Comparison of ENCODE assay signal across 8 mouse cellular contexts in the genomic region with DNA sequence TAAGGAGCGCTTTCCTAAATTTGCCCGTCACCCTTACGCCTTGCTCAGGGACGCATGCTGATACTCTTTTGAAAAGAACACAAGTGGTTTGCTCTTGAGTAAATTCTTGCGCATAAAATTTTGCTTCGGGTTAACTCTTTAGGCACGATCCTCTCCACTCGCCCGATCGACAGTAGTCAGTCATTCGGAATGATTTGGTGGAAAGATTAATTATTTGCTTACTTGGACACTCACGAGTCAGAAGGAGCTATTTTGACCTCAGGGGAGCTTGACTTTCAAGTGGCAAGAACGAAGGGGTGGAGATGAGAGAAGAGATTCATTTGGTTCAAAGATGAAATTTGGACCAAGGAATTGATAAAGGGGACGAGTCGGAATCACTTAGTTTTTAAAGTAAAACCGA. TPM values are rescaled to one million over a fixed set of nuclear protein-coding genes. Genes with fewer than 3 reads are reported as not detected.
DNase-seq lines count a peak whose midpoint lies in the region; ATAC-seq and TF ChIP-seq lines count a peak whose summit lies in the region.

No protein-coding gene starts in this region.

- no peak overlapping the region for H3K9ac ChIP-seq in heart, adult 2 months (ENCODE audit: low read depth, low read length)
- H3K9ac ChIP-seq in ES-Bruce4 (ENCODE audit: low read depth, poor library complexity, severe bottlenecking): peak overlapping the region; percentile 93
- peak overlapping the region; percentile 88; the same call in 1 of the 2 replicates for H3K9ac ChIP-seq in forebrain, embryonic 15.5 days (replicated peaks)
- peak overlapping the region; percentile 92 for H3K9ac ChIP-seq in liver, embryonic 11.5 days (ENCODE audit: low read depth, low read length)
- peak overlapping the region; percentile 94 for H3K9ac ChIP-seq in stomach, embryonic 16.5 days (ENCODE audit: low read length)

- H3K36me3 ChIP-seq in heart, adult 2 months (ENCODE audit: control insufficient read depth, insufficient read depth, low read length): peaks cover 21% of the 10 kb centered on the region
- peaks cover 57% of the 10 kb centered on the region for H3K36me3 ChIP-seq in ES-Bruce4 (ENCODE audit: control insufficient read depth, insufficient read depth, low read length, poor library complexity, severe bottlenecking)
- H3K36me3 ChIP-seq in forebrain, embryonic 15.5 days: peaks cover 51% of the 10 kb centered on the region
- peaks cover 24% of the 10 kb centered on the region for H3K36me3 ChIP-seq in liver, embryonic 11.5 days (ENCODE audit: control insufficient read depth, insufficient read depth, low read length)
- peaks cover 17% of the 10 kb centered on the region; the same call in 1 of the 2 replicates for H3K36me3 ChIP-seq in stomach, embryonic 16.5 days (ENCODE audit: control insufficient read depth, insufficient read depth, low read length)

- TF ChIP-seq POLR2A in heart, adult 2 months (IDR thresholded peaks at IDR 0.05; ENCODE audit: insufficient read depth, low read depth, low read length): no peak
- no peak for TF ChIP-seq POLR2A in ES-Bruce4 (IDR thresholded peaks at IDR 0.05; ENCODE audit: insufficient read depth, low read length)

- 3% methylated on average over 16 of the region's 16 CpGs for WGBS in heart, adult 2 months
- 6% methylated on average over 16 of the region's 16 CpGs for WGBS in forebrain, embryonic 15.5 days
- WGBS in liver, embryonic 11.5 days: 1% methylated on average over 16 of the region's 16 CpGs
- 3% methylated on average over 16 of the region's 16 CpGs for WGBS in stomach, embryonic 16.5 days

- peak overlapping the region; percentile 87 for H3K4me2 ChIP-seq in forebrain, embryonic 15.5 days (replicated peaks)
- peak overlapping the region; percentile 81 for H3K4me2 ChIP-seq in liver, embryonic 11.5 days
- peak overlapping the region; percentile 96 for H3K4me2 ChIP-seq in stomach, embryonic 16.5 days (ENCODE audit: low read depth, low read length)

- TF ChIP-seq EP300 in heart, adult 2 months (IDR thresholded peaks at IDR 0.05; ENCODE audit: insufficient read depth, low read depth, low read length): no peak
- TF ChIP-seq EP300 in ES-Bruce4 (IDR thresholded peaks at IDR 0.05; ENCODE audit: insufficient read depth, low read depth, low read length): no peak

- DNase-seq in heart, adult 2 months: no peak
- DNase-seq in heart, postnatal 4 days: no peak
- no peak for DNase-seq in liver, embryonic 11.5 days (ENCODE audit: low spot score)
- no peak for DNase-seq in ovary, postnatal 36 days (ENCODE audit: low spot score)

- TF ChIP-seq CTCF in heart, adult 2 months (IDR thresholded peaks at IDR 0.05): no peak
- no peak for TF ChIP-seq CTCF in ES-Bruce4 (IDR thresholded peaks at IDR 0.05; ENCODE audit: low read depth, low read length)

- no peaks in the 10 kb centered on the region for H3K27me3 ChIP-seq in heart, adult 2 months (ENCODE audit: control insufficient read depth, insufficient read depth, low read length)
- H3K27me3 ChIP-seq in ES-Bruce4 (ENCODE audit: control insufficient read depth, insufficient read depth, low read length, poor library complexity, severe bottlenecking): no peaks in the 10 kb centered on the region
- H3K27me3 ChIP-seq in forebrain, embryonic 15.5 days: no peaks in the 10 kb centered on the region
- H3K27me3 ChIP-seq in liver, embryonic 11.5 days (replicated peaks; ENCODE audit: control insufficient read depth, insufficient read depth, low read length): no peaks in the 10 kb centered on the region
- no peaks in the 10 kb centered on the region for H3K27me3 ChIP-seq in stomach, embryonic 16.5 days (ENCODE audit: control insufficient read depth, insufficient read depth, low read length)

- intact Hi-C loops in heart, adult 2 months (cut with DNase I): no loop called here

- no peaks in the 10 kb centered on the region; the same call in none of the 2 replicates for H3K79me2 ChIP-seq in heart, adult 2 months (replicated peaks; ENCODE audit: control insufficient read depth, insufficient read depth, low read length)

- no peaks in the 10 kb centered on the region for H3K9me3 ChIP-seq in ES-Bruce4 (replicated peaks; ENCODE audit: control insufficient read depth, insufficient read depth, low read length, poor library complexity, severe bottlenecking)
- no peaks in the 10 kb centered on the region for H3K9me3 ChIP-seq in forebrain, embryonic 15.5 days
- no peaks in the 10 kb centered on the region for H3K9me3 ChIP-seq in liver, embryonic 11.5 days (ENCODE audit: control insufficient read depth, low read length)
- H3K9me3 ChIP-seq in stomach, embryonic 16.5 days (replicated peaks; ENCODE audit: control insufficient read depth, low read length): no peaks in the 10 kb centered on the region

- H3K27ac ChIP-seq in heart, adult 2 months: no peak overlapping the region; the same call in 1 of the 2 replicates
- no peak overlapping the region; the same call in 1 of the 2 replicates for H3K27ac ChIP-seq in ES-Bruce4 (ENCODE audit: insufficient read depth, low read length)
- H3K27ac ChIP-seq in forebrain, embryonic 15.5 days (replicated peaks): no peak overlapping the region
- H3K27ac ChIP-seq in liver, embryonic 11.5 days (ENCODE audit: low read depth, low read length): no peak overlapping the region
- H3K27ac ChIP-seq in stomach, embryonic 16.5 days (ENCODE audit: low read length): no peak overlapping the region

- peak overlapping the region; percentile 87 for H3K4me3 ChIP-seq in heart, adult 2 months
- peak overlapping the region; percentile 80 for H3K4me3 ChIP-seq in ES-Bruce4 (ENCODE audit: low read depth, low read length)
- peak overlapping the region; percentile 98 for H3K4me3 ChIP-seq in forebrain, embryonic 15.5 days
- peak overlapping the region; percentile 91 for H3K4me3 ChIP-seq in liver, embryonic 11.5 days (ENCODE audit: low read depth, low read length)
- H3K4me3 ChIP-seq in stomach, embryonic 16.5 days (replicated peaks; ENCODE audit: low read length): peak overlapping the region; percentile 98

- peaks cover 5% of the 10 kb centered on the region for H3K4me1 ChIP-seq in heart, adult 2 months (ENCODE audit: control insufficient read depth, insufficient read depth, low read length)
- H3K4me1 ChIP-seq in ES-Bruce4 (ENCODE audit: control insufficient read depth, insufficient read depth, low read length): no peaks in the 10 kb centered on the region
- H3K4me1 ChIP-seq in forebrain, embryonic 15.5 days: peaks cover 32% of the 10 kb centered on the region
- peaks cover 12% of the 10 kb centered on the region for H3K4me1 ChIP-seq in liver, embryonic 11.5 days (replicated peaks; ENCODE audit: control insufficient read depth, insufficient read depth, low read length)
- H3K4me1 ChIP-seq in stomach, embryonic 16.5 days (ENCODE audit: control insufficient read depth, insufficient read depth, low read length): peaks cover 8% of the 10 kb centered on the region; the same call in 1 of the 2 replicates

- peak; percentile 39 for ATAC-seq in forebrain, embryonic 15.5 days (replicated peaks)
- no peak for ATAC-seq in liver, embryonic 11.5 days (replicated peaks; ENCODE audit: low FRiP score)
- peak; percentile 6; the same call in 1 of the 2 replicates for ATAC-seq in stomach, embryonic 16.5 days (ENCODE audit: insufficient read depth, low FRiP score)
- no peak for ATAC-seq in granulocyte monocyte progenitor cell, adult 5-6 weeks (replicated peaks; ENCODE audit: poor library complexity, severe bottlenecking)

RNA-seq across cellular contexts. Expression of gene Alkbh1, which starts 0.4 kb away (rescaled TPM):
- total RNA-seq in heart, adult 2 months (2021): 10 to 100 TPM in 1 of 2 experiments, 1 to 10 TPM in 1; 9.6 to 11.5 TPM
- polyA plus RNA-seq in heart, adult 2 months (2012; rRNA removed): 7.6 and 11.9 TPM in 2 replicates
- total RNA-seq in heart, postnatal 4 days (2021): 10 to 100 TPM; 14.9 to 15.6 TPM
- 62.5 and 64.5 TPM in 2 replicates for polyA plus RNA-seq in ES-Bruce4 (2011; ENCODE audit: insufficient read depth, insufficient read length, low read depth, missing spikeins)
- 51.3 and 52.1 TPM in 2 replicates for polyA plus RNA-seq in forebrain, embryonic 15.5 days (2015; fragmentation: Nextera tagmentation; extraction: Ambion mirVana)
- polyA plus RNA-seq in liver, embryonic 11.5 days (2014; fragmentation: Nextera tagmentation; extraction: Ambion mirVana): 56.5 and 64.9 TPM in 2 replicates
- polyA plus RNA-seq in stomach, embryonic 16.5 days (2015; fragmentation: Nextera tagmentation; extraction: Ambion mirVana): 50.3 and 51.6 TPM in 2 replicates
- 65.3 and 73.7 TPM in 2 replicates for total RNA-seq in granulocyte monocyte progenitor cell, adult 5-6 weeks (2014; fragmentation: Nextera tagmentation)
- total RNA-seq in granulocyte monocyte progenitor cell, adult 5-6 weeks (2017): 58.4 and 70.3 TPM in 2 replicates

RNA-seq across cellular contexts. Expression of gene Slirp, which starts 0.5 kb away (rescaled TPM):
- total RNA-seq in heart, adult 2 months (2021): 100 to 1,000 TPM; 169 to 173 TPM
- 32.1 and 49.0 TPM in 2 replicates for polyA plus RNA-seq in heart, adult 2 months (2012; rRNA removed)
- total RNA-seq in heart, postnatal 4 days (2021): 100 to 1,000 TPM; 157 to 172 TPM
- 137 and 150 TPM in 2 replicates for polyA plus RNA-seq in ES-Bruce4 (2011; ENCODE audit: insufficient read depth, insufficient read length, low read depth, missing spikeins)
- polyA plus RNA-seq in forebrain, embryonic 15.5 days (2015; fragmentation: Nextera tagmentation; extraction: Ambion mirVana): 249 and 275 TPM in 2 replicates
- polyA plus RNA-seq in liver, embryonic 11.5 days (2014; fragmentation: Nextera tagmentation; extraction: Ambion mirVana): 314 and 321 TPM in 2 replicates
- polyA plus RNA-seq in stomach, embryonic 16.5 days (2015; fragmentation: Nextera tagmentation; extraction: Ambion mirVana): 259 and 291 TPM in 2 replicates
- 123 and 162 TPM in 2 replicates for total RNA-seq in granulocyte monocyte progenitor cell, adult 5-6 weeks (2014; fragmentation: Nextera tagmentation)
- 102 and 106 TPM in 2 replicates for total RNA-seq in granulocyte monocyte progenitor cell, adult 5-6 weeks (2017)

RNA-seq across cellular contexts. Expression of gene Snw1, which starts 27.9 kb away (rescaled TPM):
- total RNA-seq in heart, adult 2 months (2021): 10 to 100 TPM; 42.3 to 46.1 TPM
- 8.5 and 15.6 TPM in 2 replicates for polyA plus RNA-seq in heart, adult 2 months (2012; rRNA removed)
- 10 to 100 TPM; 49.2 to 49.3 TPM for total RNA-seq in heart, postnatal 4 days (2021)
- polyA plus RNA-seq in ES-Bruce4 (2011; ENCODE audit: insufficient read depth, insufficient read length, low read depth, missing spikeins): 95.4 and 105 TPM in 2 replicates
- 127 and 128 TPM in 2 replicates for polyA plus RNA-seq in forebrain, embryonic 15.5 days (2015; fragmentation: Nextera tagmentation; extraction: Ambion mirVana)
- 121 and 130 TPM in 2 replicates for polyA plus RNA-seq in liver, embryonic 11.5 days (2014; fragmentation: Nextera tagmentation; extraction: Ambion mirVana)
- 105 and 110 TPM in 2 replicates for polyA plus RNA-seq in stomach, embryonic 16.5 days (2015; fragmentation: Nextera tagmentation; extraction: Ambion mirVana)
- 70.0 and 74.3 TPM in 2 replicates for total RNA-seq in granulocyte monocyte progenitor cell, adult 5-6 weeks (2014; fragmentation: Nextera tagmentation)
- total RNA-seq in granulocyte monocyte progenitor cell, adult 5-6 weeks (2017): 174 and 201 TPM in 2 replicates

RNA-seq across cellular contexts. Expression of gene Gm5788, which starts 50.3 kb away (rescaled TPM):
- total RNA-seq in heart, adult 2 months (2021): not detected
- not detected in 2 replicates for polyA plus RNA-seq in heart, adult 2 months (2012; rRNA removed)
- not detected for total RNA-seq in heart, postnatal 4 days (2021)
- polyA plus RNA-seq in ES-Bruce4 (2011; ENCODE audit: insufficient read depth, insufficient read length, low read depth, missing spikeins): not detected in 2 replicates
- polyA plus RNA-seq in forebrain, embryonic 15.5 days (2015; fragmentation: Nextera tagmentation; extraction: Ambion mirVana): not detected in 2 replicates
- not detected in 2 replicates for polyA plus RNA-seq in liver, embryonic 11.5 days (2014; fragmentation: Nextera tagmentation; extraction: Ambion mirVana)
- polyA plus RNA-seq in stomach, embryonic 16.5 days (2015; fragmentation: Nextera tagmentation; extraction: Ambion mirVana): not detected in 2 replicates
- not detected in 2 replicates for total RNA-seq in granulocyte monocyte progenitor cell, adult 5-6 weeks (2014; fragmentation: Nextera tagmentation)
- not detected in 2 replicates for total RNA-seq in granulocyte monocyte progenitor cell, adult 5-6 weeks (2017)

RNA-seq across cellular contexts. Expression of gene Sptlc2, which starts 56.1 kb away (rescaled TPM):
- 10 to 100 TPM; 21.1 to 23.1 TPM for total RNA-seq in heart, adult 2 months (2021)
- polyA plus RNA-seq in heart, adult 2 months (2012; rRNA removed): 5.0 and 9.8 TPM in 2 replicates
- 10 to 100 TPM; 65.1 to 68.9 TPM for total RNA-seq in heart, postnatal 4 days (2021)
- 106 and 107 TPM in 2 replicates for polyA plus RNA-seq in ES-Bruce4 (2011; ENCODE audit: insufficient read depth, insufficient read length, low read depth, missing spikeins)
- polyA plus RNA-seq in forebrain, embryonic 15.5 days (2015; fragmentation: Nextera tagmentation; extraction: Ambion mirVana): 60.8 and 68.3 TPM in 2 replicates
- polyA plus RNA-seq in liver, embryonic 11.5 days (2014; fragmentation: Nextera tagmentation; extraction: Ambion mirVana): 56.9 and 63.2 TPM in 2 replicates
- 98.7 and 101 TPM in 2 replicates for polyA plus RNA-seq in stomach, embryonic 16.5 days (2015; fragmentation: Nextera tagmentation; extraction: Ambion mirVana)
- total RNA-seq in granulocyte monocyte progenitor cell, adult 5-6 weeks (2014; fragmentation: Nextera tagmentation): 124 and 145 TPM in 2 replicates
- 153 and 160 TPM in 2 replicates for total RNA-seq in granulocyte monocyte progenitor cell, adult 5-6 weeks (2017)

Comparison
In these comparisons a context has a peak if more than half of its experiments do, and no peak if none do; other contexts are left out.
1. ATAC-seq: peak in forebrain, embryonic 15.5 days (single experiment) and stomach, embryonic 16.5 days (single experiment); none in liver, embryonic 11.5 days (single experiment) and granulocyte monocyte progenitor cell, adult 5-6 weeks (single experiment).
2. Peak in every context shown above with its lines, with median percentiles within 50 percentile points of each other: H3K4me3 ChIP-seq and H3K4me2 ChIP-seq.